Mouse (Mus musculus) kidney, adult 2 months (tissue): ENCODE measurements around the gene Arhgef17. TPM values are rescaled to one million over a fixed set of nuclear protein-coding genes. Genes with fewer than 3 reads are reported as not detected.

Experiments
- DNase-seq: peaks from one replicate; pipeline ENCODE4 v3.0.0; 2021
- H3K27ac ChIP-seq: fragments of 200-500 bp; 2 replicates; pipeline ENCODE4 v1.5.1; 2012; ENCODE audit warnings: low read depth, low read length, control low read depth, inconsistent platforms; ENCODE audit not compliant: insufficient read depth
- H3K27me3 ChIP-seq: fragments of 200-500 bp; replicated peaks from 2 replicates; pipeline ENCODE4 v1.6.1; 2012; ENCODE audit warnings: mild to moderate bottlenecking, moderate library complexity, low read length, inconsistent platforms; ENCODE audit not compliant: control insufficient read depth, insufficient read depth
- H3K36me3 ChIP-seq: fragments of 200-500 bp; 2 replicates; pipeline ENCODE4 v1.6.1; 2012; ENCODE audit warnings: mild to moderate bottlenecking, moderate library complexity, low read length, inconsistent platforms; ENCODE audit not compliant: control insufficient read depth, insufficient read depth
- H3K4me1 ChIP-seq: fragments of 200-500 bp; 2 replicates; pipeline ENCODE4 v1.6.1; 2011; ENCODE audit warnings: low read length; ENCODE audit not compliant: control insufficient read depth, insufficient read depth
- H3K4me3 ChIP-seq: fragments of 200-500 bp; 2 replicates; pipeline ENCODE4 v1.5.1; 2011; ENCODE audit warnings: mild to moderate bottlenecking, low read depth, low read length, control low read depth; ENCODE audit not compliant: insufficient read depth
- CTCF ChIP-seq: fragments of 200-500 bp; conservative IDR thresholded peaks from 2 replicates; pipeline ENCODE4 v1.5.1; 2011; ENCODE audit warnings: low read depth, mild to moderate bottlenecking, control low read depth, low read length, moderate library complexity, mixed read lengths; ENCODE audit not compliant: insufficient read depth, insufficient read length
- POLR2A ChIP-seq: fragments of 200-500 bp; IDR thresholded peaks from one replicate; pipeline ENCODE4 v1.6.1; 2011; ENCODE audit warnings: low read depth, low read length, control low read depth
- WGBS: fragments of 180-500 bp; shearing (Covaris S2); methylation state at CpG from one replicate; pipeline ENCODE4 v1.1.7; 2018; 5-methylcytosine and 5-hydroxymethylcytosine counted together
- polyA plus RNA-seq: library from polyadenylated mRNA; depleted of rRNA; stranded (reverse); fragments of >200 nt; gene quantifications from 2 replicates; pipeline ENCODE4 v1.2.3, GENCODE M21; 2012

Gene Arhgef17
- polyA plus RNA-seq, 1 experiment = 25.4 TPM

DNA sequence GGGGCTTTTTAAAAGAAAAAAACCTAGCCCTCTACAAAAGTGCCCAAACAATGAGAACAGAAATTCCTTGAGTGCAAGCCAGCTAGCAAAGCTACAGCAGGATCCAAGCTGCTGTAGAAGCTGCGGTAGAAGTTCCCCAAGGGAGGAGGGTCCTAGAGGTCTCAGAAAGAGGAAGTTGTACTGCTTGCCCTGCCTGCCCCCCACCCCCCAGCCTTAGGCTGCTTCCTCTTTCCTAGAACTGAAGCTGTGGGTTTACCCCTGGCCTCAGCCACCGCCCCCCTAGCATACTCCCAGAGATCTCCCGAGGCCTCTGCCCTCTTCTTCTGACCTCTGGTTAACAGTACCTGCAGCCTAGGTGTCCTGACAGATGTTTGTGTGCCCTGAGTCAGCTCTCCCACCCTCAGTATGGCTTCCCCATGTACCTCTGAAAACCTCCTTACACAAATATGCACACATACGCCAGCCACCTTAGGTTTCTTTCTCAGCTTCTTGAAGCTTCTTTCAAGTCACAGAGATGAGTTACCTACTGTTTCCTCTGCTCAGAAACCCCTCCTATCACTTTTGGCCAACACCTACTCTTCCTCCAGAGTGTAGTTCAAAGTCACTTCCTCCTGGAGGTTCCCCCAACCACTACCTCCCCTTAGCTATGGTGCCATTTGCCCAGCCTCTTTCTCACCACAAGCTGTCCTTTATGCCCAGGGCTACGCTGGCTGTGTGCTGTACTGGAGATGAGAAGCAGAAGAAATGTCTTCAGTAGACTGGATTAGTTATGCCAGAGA, 75.9 kb downstream of the Arhgef17 start:
- H3K36me3 ChIP-seq = no peaks in the 10 kb centered on the region
- DNase-seq = peak; percentile 43
- H3K27ac ChIP-seq = no peak overlapping the region
- H3K4me1 ChIP-seq = no peaks in the 10 kb centered on the region
- H3K27me3 ChIP-seq = no peaks in the 10 kb centered on the region
- H3K4me3 ChIP-seq = no peak overlapping the region
- TF ChIP-seq POLR2A (no peak), CTCF (no peak)
- WGBS = 64% methylated on average over 5 of the region's 5 CpGs

- Histone ChIP-seq H3K36me3 (no peaks in the 10 kb centered on the region), H3K27me3 (no peaks in the 10 kb centered on the region), H3K4me3 (no peak overlapping the region), H3K27ac (no peak overlapping the region), H3K4me1 (no peaks in the 10 kb centered on the region)
- WGBS = 52% methylated on average over 4 of the region's 4 CpGs
- TF ChIP-seq POLR2A (no peak), CTCF (no peak)
- no peak for DNase-seq
These were observed 76.6 kb downstream of the Arhgef17 start for GRCm38 (mm10) chr7:100855300-100855699.

- H3K27ac ChIP-seq = no peak overlapping the region
- H3K4me3 ChIP-seq = no peak overlapping the region
- DNase-seq = no peak
- WGBS = 87% methylated on average over 5 of the region's 5 CpGs
- no peaks in the 10 kb centered on the region for H3K27me3 ChIP-seq
- TF ChIP-seq POLR2A (no peak), CTCF (no peak)
- no peaks in the 10 kb centered on the region for H3K36me3 ChIP-seq
- no peaks in the 10 kb centered on the region for H3K4me1 ChIP-seq
These were observed 77.0 kb downstream of the Arhgef17 start for GRCm38 (mm10) chr7:100854861-100855260.

- Histone ChIP-seq H3K36me3 (no peaks in the 10 kb centered on the region), H3K4me1 (no peaks in the 10 kb centered on the region), H3K4me3 (no peak overlapping the region), H3K27me3 (no peaks in the 10 kb centered on the region), H3K27ac (no peak overlapping the region)
- TF ChIP-seq CTCF (no peak), POLR2A (no peak)
- no peak for DNase-seq
- 75% methylated on average over 6 of the region's 6 CpGs for WGBS
These were observed 77.6 kb downstream of the Arhgef17 start for GRCm38 (mm10) chr7:100854137-100854814.

GRCm38 (mm10) chr7:100853396-100853795, 78.5 kb downstream of the Arhgef17 start:
- TF ChIP-seq CTCF (no peak), POLR2A (no peak)
- H3K4me3 ChIP-seq = no peak overlapping the region
- H3K4me1 ChIP-seq = no peaks in the 10 kb centered on the region
- no peak for DNase-seq
- 85% methylated on average over 3 of the region's 3 CpGs for WGBS
- no peaks in the 10 kb centered on the region for H3K27me3 ChIP-seq
- no peaks in the 10 kb centered on the region for H3K36me3 ChIP-seq
- H3K27ac ChIP-seq = no peak overlapping the region

GRCm38 (mm10) chr7:100851481-100852356, 80.2 kb downstream of the Arhgef17 start:
- TF ChIP-seq CTCF (no peak), POLR2A (no peak)
- peak; percentile 26 for DNase-seq
- Histone ChIP-seq H3K4me1 (no peaks in the 10 kb centered on the region), H3K4me3 (no peak overlapping the region), H3K36me3 (no peaks in the 10 kb centered on the region), H3K27ac (no peak overlapping the region), H3K27me3 (no peaks in the 10 kb centered on the region)
- 58% methylated on average over 9 of the region's 9 CpGs for WGBS

GRCm38 (mm10) chr7:100849508-100849907, 82.4 kb downstream of the Arhgef17 start:
- 97% methylated on average over 2 of the region's 2 CpGs for WGBS

More at GRCm38 (mm10) chr7:100849508-100849907, 82.4 kb downstream of the Arhgef17 start:
- Histone ChIP-seq H3K27me3 (no peaks in the 10 kb centered on the region), H3K27ac (no peak overlapping the region), H3K4me3 (no peak overlapping the region), H3K36me3 (no peaks in the 10 kb centered on the region), H3K4me1 (no peaks in the 10 kb centered on the region)
- TF ChIP-seq CTCF (no peak), POLR2A (no peak)
- no peak for DNase-seq
